Mouse (Mus musculus): ENCODE data around the gene Gpr108.
"Not testable (repeated sequence)": the region's sequence is repeated elsewhere in the genome, so short reads cannot be mapped to it uniquely, and the experiment has no call there.

Gene Gpr108

DNA sequence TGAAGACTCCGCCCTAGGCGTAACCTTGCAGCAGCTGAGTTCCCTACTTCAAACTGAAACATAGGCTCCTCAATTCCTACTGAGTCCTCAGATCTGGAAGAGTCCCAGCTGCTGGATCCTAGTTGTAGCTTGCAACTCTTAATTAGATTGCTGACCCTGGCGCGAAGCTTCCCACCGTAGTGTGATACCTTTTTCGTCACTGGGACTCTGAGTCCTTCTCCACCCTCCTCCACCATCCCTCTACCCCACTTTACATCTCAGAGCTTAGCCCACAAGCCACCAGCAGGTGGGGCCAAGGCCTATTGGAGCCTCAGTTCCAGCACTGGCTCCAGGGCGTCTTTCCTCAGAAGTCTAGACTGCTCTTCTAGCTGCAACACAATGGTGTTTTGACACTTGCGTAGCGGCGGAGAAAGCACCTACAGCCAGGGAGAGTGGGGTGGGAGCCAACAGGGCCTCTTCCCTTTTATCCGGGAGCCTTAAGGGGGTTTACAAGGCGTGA lies at the start of gene Gpr108:
Gene Gpr108 (minus strand): TSS at position 246 of the 499 bp plus-strand sequence.
- peak; percentile 94 for DNase-seq (ENCODE audit: low read depth, low spot score)

DNA sequence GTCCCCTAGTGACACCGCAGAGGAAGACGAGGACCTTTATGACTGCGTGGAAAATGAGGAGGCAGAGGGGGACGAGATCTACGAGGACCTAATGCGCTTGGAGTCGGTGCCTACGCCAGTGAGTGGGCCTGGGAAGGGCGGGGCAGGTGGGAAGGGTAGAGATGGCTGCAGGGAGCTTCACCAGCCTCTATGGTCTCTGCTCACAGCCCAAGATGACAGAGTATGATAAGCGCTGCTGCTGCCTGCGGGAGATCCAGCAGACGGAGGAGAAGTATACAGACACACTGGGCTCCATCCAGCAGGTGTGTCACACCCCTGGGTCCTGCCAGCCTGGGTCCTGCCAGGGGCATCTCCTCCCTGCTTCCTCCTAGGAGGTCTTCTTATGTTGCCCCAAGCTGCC lies 48.8 kb upstream of the Gpr108 start:
- DNase-seq (ENCODE audit: low read depth, low spot score) = no peak

DNA sequence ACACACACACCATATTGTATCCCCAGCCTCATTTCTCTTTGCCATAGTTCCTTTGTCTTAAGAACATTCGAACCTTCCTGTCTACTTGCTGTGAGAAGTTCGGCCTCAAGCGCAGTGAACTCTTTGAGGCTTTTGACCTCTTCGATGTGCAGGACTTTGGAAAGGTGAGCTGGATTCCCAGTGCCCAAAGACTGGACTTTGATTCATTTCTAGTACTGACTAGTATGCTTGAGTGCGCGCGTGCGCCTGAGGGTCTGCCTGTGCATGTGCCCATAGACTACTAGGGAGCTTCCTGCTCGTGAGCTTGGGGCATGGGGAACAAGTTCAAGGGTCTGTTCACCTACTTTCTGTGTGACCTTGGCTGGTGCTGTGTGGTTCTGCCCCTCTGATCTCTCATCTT lies 47.7 kb upstream of the Gpr108 start:
- DNase-seq (ENCODE audit: low read depth, low spot score) = no peak

DNA sequence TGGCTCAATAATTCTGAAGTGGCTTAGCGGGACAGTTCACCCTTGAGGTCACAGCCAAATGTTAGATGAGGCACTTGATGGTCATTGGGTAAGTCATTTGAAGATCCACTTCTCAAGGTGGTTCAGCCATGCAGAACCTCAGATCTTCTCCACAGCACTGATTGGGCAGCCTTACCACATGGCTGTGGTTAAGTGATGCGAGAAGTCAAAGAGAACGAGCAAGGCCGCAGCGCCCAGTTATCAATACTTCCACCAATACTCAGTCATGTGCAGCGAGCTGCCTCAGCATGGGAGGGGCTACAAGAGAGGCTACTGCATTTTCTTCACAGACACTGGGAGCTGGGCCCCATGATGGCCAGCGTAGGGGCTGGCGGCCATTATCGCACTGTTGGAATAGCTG lies 44.7 kb upstream of the Gpr108 start:
- DNase-seq (ENCODE audit: low read depth, low spot score) = no peak

DNA sequence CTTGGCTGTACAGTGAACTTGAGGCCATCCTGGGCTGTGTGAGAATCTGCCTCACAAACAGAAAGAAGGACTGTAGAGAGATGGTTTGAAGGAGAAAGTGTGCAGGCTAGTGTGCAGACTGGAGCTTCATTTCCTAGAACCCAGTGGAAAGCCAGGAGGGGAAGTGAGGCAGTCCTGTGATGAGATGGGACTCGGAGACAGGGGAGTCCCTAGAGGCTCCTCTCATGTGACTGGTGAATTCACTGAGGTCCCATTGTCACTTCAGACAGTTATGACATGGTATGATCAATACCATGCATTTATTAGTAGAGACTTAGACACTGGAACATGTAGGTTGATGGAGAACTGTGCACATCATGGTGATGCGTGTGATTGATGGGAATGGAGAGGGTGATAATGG lies 44.1 kb upstream of the Gpr108 start:
- no peak for DNase-seq (ENCODE audit: low read depth, low spot score)

DNA sequence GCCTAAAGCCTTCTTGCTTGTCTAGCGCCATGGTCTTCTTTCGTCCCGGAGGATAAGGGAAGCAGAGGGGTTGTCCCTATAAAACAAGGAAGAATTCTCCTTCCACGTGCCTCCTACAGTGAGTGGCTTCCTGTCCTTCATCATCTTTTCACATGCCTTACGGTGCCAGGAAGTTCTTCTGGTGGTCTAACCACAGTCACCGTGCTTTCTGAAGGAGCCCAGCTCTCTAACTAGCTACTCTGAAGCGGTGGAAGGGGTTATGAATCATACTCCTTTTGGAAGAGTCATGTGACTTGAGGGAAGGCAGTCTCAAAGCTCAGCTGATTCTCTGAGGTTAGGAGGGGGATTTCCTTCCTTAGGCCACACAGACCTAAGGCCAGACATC lies 42.4 kb upstream of the Gpr108 start:
- no peak for DNase-seq (ENCODE audit: low read depth, low spot score)

DNA sequence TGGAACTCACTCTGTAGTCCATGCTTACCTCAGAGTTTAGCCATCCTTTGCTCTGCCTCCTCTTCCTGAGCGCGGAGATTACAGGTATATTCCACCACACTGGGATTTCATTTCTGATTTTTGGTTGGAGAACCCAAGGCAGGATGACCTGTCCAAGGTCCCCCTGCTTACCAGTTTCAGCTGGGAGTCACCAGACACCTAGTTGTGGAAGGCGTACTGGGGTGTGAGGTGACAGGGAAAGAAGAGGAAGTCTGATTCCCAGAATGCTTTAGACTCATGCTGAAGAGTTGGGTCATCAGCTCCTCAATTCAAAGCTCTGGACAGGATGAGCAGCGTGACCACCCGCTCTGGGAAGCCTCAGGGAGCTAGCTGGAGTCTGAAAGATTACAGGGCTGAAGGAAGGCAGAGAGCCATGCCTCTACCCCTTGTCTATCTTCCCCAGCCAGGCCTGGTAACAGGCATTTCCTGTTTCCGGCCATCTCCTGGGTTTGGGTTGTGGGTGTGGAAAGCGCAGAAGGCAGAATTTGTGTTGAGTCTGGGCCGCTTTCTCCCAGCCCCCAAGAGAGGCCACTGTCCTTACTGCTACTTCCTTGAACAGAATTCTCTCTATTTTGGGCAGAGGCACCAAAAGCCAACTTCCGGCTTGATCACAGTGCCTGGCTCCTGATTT lies 41.9 kb upstream of the Gpr108 start:
- DNase-seq (ENCODE audit: low read depth, low spot score) = no peak

DNA sequence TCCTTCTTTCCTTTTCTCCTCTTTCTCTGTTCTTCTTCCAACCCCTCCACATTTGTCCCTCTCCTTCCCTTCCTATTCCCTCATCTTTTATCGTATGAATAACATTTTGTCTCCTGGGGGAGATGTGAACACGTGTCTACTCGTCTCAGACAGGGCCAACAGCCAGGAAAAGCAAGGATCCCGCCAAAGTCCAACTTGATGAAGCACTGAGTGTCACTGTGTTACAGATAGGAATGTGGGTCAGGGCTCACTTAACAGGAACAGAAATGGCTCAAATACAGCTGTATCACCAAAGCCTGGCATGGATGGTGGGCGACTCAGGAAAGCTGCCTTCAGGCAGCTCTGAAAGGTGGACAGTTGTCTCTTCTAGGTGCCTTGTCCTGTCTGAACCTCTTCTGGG lies 41.0 kb upstream of the Gpr108 start:
- no peak for DNase-seq (ENCODE audit: low read depth, low spot score)

DNA sequence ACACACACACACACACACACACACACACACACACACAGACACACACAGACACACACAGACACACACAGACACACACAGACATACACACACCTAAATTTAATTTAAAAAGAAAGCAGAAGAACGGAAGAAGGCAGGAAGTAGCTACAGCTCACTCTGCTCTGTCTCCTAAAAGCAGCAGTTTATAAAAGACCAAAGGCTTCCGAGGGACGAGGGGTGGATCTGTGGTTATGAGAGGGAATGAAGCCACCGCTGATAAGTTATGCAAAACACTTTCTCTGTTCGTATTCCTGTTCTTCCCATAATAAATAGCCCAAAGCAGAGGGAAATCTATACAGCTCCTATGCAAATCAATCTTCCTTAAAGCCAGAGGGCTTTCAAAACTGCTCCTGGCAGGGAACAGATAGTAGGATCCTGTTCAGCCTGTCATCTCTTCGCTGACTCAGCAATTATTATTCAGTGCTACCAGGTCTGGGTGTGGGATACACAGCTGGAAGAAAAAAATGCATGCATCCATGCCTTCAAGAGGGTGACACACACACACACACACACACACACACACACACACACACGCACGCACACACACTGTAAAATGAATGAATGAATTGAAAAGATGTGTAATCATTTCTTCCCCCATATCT lies 38.6 kb upstream of the Gpr108 start:
- DNase-seq (ENCODE audit: low read depth, low spot score) = no peak

DNA sequence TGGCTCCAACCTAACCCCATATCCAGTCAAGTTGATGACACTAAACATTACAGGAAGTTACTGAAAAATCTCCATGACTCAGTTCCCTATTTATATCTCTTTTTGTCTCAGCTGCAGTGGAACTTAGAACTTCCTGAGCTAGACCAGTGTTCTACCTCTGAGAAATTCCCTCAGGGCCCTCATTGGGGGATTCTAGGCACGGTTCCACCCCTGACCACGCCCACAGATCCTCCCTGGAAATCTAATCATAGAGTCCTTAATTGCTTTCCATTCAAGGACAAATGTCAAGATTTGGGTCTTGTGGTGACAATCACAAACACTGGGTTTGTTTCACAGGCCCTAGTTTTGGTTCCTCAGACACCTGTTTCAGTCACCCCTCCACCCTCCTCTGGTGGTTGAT lies 36.8 kb upstream of the Gpr108 start:
- no peak for DNase-seq (ENCODE audit: low read depth, low spot score)

DNA sequence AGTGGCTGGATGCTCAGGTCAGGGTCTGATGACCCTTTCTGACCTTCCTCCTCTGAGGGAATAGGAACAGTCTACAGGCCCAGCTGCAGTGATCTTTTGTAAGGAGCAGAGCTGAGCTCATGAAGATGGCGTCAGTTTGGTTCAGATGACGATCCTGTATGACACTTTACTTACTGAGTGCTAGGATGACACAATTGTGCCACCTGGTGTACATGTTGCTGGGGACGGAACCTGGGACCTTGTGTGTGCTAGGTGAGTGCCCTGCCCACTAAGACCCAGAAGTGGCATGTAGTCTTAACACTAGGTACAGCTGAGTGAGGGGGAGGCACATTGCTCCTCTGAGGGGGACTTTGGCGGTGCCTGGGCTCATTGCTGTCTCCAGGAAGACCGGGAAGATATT lies 35.7 kb upstream of the Gpr108 start:
- no peak for DNase-seq (ENCODE audit: low read depth, low spot score)

DNA sequence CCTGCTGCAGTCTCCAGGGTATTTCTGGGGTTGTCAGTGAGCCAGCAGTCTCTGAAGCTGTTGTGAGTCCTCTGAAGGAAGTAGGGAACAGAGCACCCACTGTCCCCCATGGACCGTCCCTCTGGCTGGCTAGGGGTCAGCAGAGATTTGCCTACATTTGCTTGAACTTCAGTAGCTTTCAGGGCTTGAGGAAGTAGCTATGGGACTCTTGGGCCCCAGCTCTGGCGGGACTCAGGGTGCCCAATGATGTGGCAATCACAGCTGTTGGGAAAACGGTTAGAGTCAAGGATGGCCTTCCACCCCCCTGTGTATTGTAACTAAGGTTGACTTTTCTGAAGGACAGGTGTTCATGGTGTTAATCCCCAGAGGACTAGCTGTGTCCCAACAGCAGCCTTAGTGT lies 32.2 kb upstream of the Gpr108 start:
- no peak for DNase-seq (ENCODE audit: low read depth, low spot score)

DNA sequence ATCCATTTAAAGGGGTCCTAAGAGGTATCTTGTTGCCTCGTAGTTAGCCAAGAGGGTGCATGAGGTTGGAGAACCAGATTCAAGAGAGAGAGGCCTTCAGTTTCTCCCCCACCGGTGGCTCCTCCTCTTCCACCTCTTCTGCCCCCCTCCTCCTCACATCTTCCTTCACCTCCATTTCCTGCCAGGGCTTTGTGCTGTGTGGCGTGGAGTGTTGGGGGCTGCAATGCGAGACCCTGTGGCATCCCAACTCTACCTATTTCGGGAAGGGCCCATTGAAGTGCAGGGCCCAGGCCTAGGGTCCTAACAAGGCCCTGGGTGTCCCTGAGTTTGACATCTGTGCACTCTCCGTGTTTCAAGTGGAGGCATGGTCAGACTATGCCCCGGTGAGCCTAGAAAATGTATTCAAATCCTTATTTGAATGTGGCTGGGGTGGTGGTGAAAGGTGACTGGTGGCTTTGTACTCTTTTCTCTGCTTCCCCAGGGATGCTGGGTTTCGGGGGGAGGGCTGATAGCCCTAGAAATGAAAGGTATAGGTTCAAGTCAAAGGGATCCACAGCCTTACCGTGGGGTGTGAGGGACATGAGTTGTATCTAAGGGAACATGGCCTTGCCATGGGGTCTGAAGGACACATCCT lies 31.5 kb upstream of the Gpr108 start:
- no peak for DNase-seq (ENCODE audit: low read depth, low spot score)

DNA sequence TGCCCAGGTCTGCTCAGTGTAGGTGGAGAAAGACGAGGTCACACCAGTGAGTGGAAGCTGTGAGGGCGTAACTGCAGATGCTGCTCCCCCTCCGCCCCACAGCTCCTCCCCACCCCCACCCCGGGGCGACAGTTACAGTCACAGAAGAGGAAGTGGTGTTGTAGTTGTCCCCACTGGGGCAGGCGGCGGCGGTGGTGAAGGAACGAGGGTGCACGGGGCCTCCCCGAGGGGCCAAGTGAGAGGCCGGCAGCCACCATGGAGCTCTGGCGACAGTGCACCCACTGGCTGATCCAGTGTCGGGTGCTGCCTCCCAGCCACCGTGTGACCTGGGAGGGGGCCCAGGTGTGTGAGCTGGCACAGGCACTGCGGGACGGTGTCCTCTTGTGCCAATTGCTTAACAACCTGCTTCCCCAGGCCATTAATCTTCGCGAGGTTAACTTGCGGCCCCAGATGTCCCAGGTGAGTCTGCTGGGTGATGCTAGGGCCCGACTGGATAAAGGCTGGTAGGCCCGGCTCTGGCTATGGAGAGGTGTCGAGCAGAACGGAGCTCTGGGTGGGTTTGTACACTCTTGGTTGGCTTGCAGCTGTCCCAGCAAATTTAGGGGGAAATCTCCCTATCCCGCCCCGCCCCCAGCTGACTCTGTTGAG lies 30.8 kb upstream of the Gpr108 start, which contains the start of gene Vav1:
Gene Vav1 (plus strand): TSS at position 158 of the 648 bp plus-strand sequence.
- DNase-seq (ENCODE audit: low read depth, low spot score) = no peak

DNA sequence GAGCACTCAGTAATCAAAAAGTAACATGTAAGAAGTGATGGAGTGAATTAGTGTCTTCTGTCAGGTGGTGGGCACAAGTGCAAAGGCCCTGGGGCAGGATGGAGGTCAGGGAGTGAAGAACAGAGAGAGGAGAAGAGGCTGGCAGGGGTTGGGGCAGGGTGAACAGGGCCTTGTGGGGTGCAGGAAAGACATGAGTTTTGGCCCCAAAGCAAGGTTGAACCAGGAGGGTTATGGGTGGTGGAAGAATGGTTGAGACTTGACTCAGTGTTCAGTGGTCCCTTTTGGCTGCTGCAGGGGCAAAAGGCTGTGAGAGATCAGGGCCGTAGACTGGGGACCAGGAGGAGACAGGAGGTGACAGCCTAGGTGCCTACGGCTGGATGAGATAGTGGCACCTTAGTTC lies 30.3 kb upstream of the Gpr108 start:
- no peak for DNase-seq (ENCODE audit: low read depth, low spot score)

DNA sequence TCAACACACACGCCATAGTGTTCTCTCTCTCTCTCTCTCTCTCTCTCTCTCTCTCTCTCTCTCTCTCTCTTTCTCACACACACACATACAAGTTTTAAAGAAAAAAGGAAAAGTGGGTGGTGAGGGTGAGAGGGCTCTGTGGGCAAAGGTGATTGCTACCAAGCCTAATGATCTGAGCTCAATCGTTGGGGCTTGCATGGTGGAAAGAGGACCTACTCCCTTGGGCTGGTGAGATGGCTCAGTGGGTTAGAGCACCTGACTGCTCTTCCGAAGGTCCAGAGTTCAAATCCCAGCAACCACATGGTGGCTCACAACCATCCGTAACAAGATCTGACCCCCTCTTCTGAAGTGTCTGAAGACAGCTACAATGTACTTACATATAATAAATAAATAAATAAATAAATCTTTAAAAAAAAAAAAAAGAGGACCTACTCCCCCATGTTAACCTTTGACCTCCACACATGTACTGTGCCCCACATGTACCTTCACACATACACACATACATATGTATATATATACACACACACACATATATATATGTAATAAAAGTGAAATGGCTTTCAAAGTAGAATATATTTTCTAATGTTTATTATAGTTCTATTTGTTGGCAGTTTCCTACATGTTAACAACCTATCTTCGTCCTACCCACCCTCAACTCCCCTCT lies 29.5 kb upstream of the Gpr108 start:
- DNase-seq (ENCODE audit: low read depth, low spot score) = not testable (repeated sequence)

DNA sequence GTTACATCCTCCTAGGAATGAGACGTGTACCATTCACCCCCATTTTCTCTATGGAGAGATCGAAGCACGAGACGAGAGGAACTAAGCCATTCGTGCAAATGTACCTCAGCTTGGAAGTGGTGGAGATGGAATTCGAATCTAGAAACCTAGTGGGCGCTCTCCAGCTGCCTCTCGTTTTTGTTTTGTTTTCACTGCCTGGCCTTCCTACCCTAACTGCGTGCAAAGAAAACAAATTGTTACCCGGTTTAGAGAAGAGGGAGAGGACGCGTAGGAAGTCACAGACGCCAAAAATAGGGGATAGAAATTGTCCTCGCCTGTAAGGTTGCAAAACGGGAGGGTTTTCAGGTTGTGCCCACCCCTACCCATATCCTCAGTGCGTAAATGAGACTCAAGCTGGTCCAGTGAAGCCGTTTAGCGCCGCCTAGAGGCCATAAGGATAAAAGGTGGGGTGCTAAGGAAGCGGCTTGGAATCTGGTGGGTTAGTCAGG lies 28.4 kb upstream of the Gpr108 start:
- peak; percentile 90 for DNase-seq (ENCODE audit: low read depth, low spot score)

DNA sequence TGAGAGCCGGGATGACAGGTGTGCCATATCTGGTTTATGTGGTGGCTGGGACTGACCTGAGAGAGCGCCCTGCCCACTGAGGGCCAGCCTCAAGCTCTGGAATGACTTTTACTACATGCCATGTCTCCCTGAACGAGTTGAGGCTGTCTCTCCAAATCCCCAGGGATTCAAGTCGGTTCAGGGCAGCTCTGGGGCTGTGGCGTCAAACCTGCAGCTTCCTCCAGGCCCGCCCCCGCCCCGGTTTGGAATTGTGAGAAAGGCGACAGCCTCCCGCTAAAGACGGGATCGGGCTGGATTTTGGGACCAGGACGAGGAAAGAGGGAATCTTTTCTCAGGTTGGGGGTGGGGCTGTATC lies 27.7 kb upstream of the Gpr108 start:
- no peak for DNase-seq (ENCODE audit: low read depth, low spot score)

DNA sequence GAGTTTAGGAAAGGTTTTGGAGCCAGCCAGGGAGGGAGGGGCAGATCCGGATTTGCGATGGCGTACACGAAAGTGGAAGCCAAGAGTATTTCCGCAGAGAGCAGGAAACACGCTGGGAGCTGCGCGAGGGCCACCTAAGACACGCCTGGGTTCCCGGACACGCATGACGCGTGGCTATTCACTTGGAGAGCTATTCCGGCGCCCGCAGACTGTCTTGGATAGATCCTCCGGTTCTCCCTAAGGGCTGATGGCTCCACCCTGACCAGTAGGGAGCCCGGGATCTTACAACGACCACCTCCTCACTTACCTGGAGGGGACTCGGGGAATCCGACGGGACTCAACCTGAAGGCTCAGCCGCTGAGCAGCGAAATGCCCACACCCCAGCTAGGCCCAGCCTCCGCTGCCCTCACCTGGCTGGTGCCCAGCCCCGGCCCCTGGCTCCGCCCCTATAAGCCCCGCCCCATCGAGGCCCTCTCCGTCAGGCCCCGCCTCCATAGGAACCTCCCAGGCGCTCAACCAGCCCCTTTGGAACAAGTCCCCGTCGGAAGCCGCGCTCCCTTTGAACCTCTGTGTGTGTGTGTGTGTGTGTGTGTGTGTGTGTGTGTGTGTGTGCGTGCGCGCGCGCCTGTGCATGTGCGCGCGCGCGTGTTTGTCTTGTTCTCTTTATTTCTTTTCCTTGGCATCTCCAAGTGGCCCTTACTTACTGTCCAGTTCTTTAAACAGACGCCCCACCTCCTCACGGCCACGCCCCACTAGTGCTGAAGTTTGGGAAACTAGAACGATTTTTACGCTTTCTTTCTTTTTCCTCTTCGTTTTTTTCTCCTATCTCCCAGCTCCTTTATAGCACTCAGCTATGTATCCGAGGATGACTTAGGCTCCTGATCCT lies 27.1 kb upstream of the Gpr108 start:
- peak; percentile 72 for DNase-seq (ENCODE audit: low read depth, low spot score)

DNA sequence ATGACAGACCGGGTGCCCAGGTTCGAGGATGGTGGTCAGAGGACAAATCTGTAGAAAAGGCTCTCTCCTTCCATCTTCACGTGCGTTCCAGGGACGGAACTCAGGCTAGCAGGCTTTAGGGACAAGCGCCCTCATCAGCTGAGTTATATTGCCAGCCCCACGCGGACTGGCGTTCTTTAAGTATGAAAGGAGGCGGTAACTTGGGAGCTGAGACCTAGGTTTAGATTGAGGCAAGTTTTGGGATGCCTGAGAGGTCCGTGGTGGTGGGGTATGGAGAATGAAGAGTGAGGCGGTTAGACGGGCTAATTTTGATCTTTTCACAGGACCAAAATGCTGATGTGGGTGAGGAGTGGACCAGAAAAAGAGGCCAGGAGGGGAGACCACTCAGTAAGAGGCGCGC lies 26.4 kb upstream of the Gpr108 start:
- no peak for DNase-seq (ENCODE audit: low read depth, low spot score)

DNA sequence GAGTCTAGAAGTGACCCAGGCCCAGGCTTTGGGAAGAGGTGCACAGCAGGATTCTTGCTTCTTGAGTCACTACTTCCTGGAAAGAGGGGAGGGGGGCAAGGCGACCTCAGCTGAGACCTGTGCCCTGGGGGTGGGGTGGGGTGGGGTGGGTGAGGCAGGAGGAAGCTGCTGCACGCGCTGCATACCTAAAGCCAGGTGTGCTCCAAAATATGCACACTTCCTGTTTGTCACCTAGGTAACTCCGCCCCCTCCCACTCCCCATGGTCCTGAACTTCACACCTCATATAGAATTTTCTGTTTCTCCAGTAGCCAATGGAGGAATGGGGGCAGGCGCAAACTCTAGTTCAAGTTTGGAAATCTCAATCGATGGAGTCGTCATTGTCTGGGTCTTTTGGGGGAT lies 25.6 kb upstream of the Gpr108 start:
- DNase-seq (ENCODE audit: low read depth, low spot score) = peak; percentile 71

All from ES-CJ7 (cell line).